Mouse (Mus musculus): ENCODE data around the gene Abhd11. TPM values are rescaled to one million over a fixed set of nuclear protein-coding genes. Genes with fewer than 3 reads are reported as not detected.

Gene Abhd11
- polyA plus RNA-seq, 1 experiment = 78.3 TPM

GRCm38 (mm10) chr5:135002151-135002550 is 6.8 kb upstream of the Abhd11 start:
- TF ChIP-seq CTCF (IDR thresholded peaks at IDR 0.05; ENCODE audit: extremely low read depth, insufficient read depth, low read length) = no peak
- no peak for TF ChIP-seq POLR2A (IDR thresholded peaks at IDR 0.05; ENCODE audit: extremely low read depth, insufficient read depth, low read length)
- H3K27ac ChIP-seq (ENCODE audit: insufficient read depth, low read length) = no peak overlapping the region
- H3K4me1 ChIP-seq (ENCODE audit: control insufficient read depth, insufficient read depth, low read length) = no peaks in the 10 kb centered on the region
- H3K4me3 ChIP-seq (ENCODE audit: insufficient read depth, low read length) = no peak overlapping the region

GRCm38 (mm10) chr5:135007802-135008571 is 965 bp upstream of the Abhd11 start:
- Histone ChIP-seq H3K27ac (ENCODE audit: insufficient read depth, low read length) (peak overlapping the region; percentile 45), H3K4me3 (ENCODE audit: insufficient read depth, low read length) (peak overlapping the region; percentile 72), H3K4me1 (ENCODE audit: control insufficient read depth, insufficient read depth, low read length) (peaks cover 1% of the 10 kb centered on the region; the same call in 1 of the 2 replicates)
- TF ChIP-seq CTCF (IDR thresholded peaks at IDR 0.05; ENCODE audit: extremely low read depth, insufficient read depth, low read length) (no peak), POLR2A (IDR thresholded peaks at IDR 0.05; ENCODE audit: extremely low read depth, insufficient read depth, low read length) (no peak)

GRCm38 (mm10) chr5:135009590-135010319 is 803 bp downstream of the Abhd11 start:
- Histone ChIP-seq H3K27ac (ENCODE audit: insufficient read depth, low read length) (peak overlapping the region; percentile 95), H3K4me3 (ENCODE audit: insufficient read depth, low read length) (peak overlapping the region; percentile 72), H3K4me1 (ENCODE audit: control insufficient read depth, insufficient read depth, low read length) (peaks cover 1% of the 10 kb centered on the region; the same call in 1 of the 2 replicates)
- TF ChIP-seq POLR2A (IDR thresholded peaks at IDR 0.05; ENCODE audit: extremely low read depth, insufficient read depth, low read length) = peak; percentile 15; the same call in 1 of the 2 replicates
- TF ChIP-seq CTCF (IDR thresholded peaks at IDR 0.05; ENCODE audit: extremely low read depth, insufficient read depth, low read length) = no peak

GRCm38 (mm10) chr5:135010320-135010709 is 1.4 kb downstream of the Abhd11 start:
- Histone ChIP-seq H3K27ac (ENCODE audit: insufficient read depth, low read length) (no peak overlapping the region), H3K4me1 (ENCODE audit: control insufficient read depth, insufficient read depth, low read length) (peaks cover 1% of the 10 kb centered on the region; the same call in 1 of the 2 replicates), H3K4me3 (ENCODE audit: insufficient read depth, low read length) (peak overlapping the region; percentile 72)
- TF ChIP-seq POLR2A (IDR thresholded peaks at IDR 0.05; ENCODE audit: extremely low read depth, insufficient read depth, low read length) = no peak
- TF ChIP-seq CTCF (IDR thresholded peaks at IDR 0.05; ENCODE audit: extremely low read depth, insufficient read depth, low read length) = no peak

- Histone ChIP-seq H3K4me1 (ENCODE audit: control insufficient read depth, insufficient read depth, low read length) (peaks cover 1% of the 10 kb centered on the region; the same call in 1 of the 2 replicates), H3K27ac (ENCODE audit: insufficient read depth, low read length) (no peak overlapping the region), H3K4me3 (ENCODE audit: insufficient read depth, low read length) (no peak overlapping the region)
- no peak for TF ChIP-seq CTCF (IDR thresholded peaks at IDR 0.05; ENCODE audit: extremely low read depth, insufficient read depth, low read length)
- no peak for TF ChIP-seq POLR2A (IDR thresholded peaks at IDR 0.05; ENCODE audit: extremely low read depth, insufficient read depth, low read length)
These were observed 2.1 kb downstream of the Abhd11 start for GRCm38 (mm10) chr5:135010841-135011743.

- TF ChIP-seq POLR2A (IDR thresholded peaks at IDR 0.05; ENCODE audit: extremely low read depth, insufficient read depth, low read length) (no peak), CTCF (IDR thresholded peaks at IDR 0.05; ENCODE audit: extremely low read depth, insufficient read depth, low read length) (no peak)
- no peak overlapping the region for H3K27ac ChIP-seq (ENCODE audit: insufficient read depth, low read length)
- H3K4me1 ChIP-seq (ENCODE audit: control insufficient read depth, insufficient read depth, low read length) = peaks cover 1% of the 10 kb centered on the region; the same call in 1 of the 2 replicates
- no peak overlapping the region for H3K4me3 ChIP-seq (ENCODE audit: insufficient read depth, low read length)
These were observed 3.1 kb downstream of the Abhd11 start for GRCm38 (mm10) chr5:135011809-135012613.

- H3K27ac ChIP-seq (ENCODE audit: insufficient read depth, low read length) = no peak overlapping the region
- TF ChIP-seq POLR2A (IDR thresholded peaks at IDR 0.05; ENCODE audit: extremely low read depth, insufficient read depth, low read length) = no peak
- peak; percentile 63 for TF ChIP-seq CTCF (IDR thresholded peaks at IDR 0.05; ENCODE audit: extremely low read depth, insufficient read depth, low read length)
- peaks cover 1% of the 10 kb centered on the region; the same call in 1 of the 2 replicates for H3K4me1 ChIP-seq (ENCODE audit: control insufficient read depth, insufficient read depth, low read length)
- no peak overlapping the region for H3K4me3 ChIP-seq (ENCODE audit: insufficient read depth, low read length)
These were observed 3.9 kb downstream of the Abhd11 start for GRCm38 (mm10) chr5:135012671-135013441.

GRCm38 (mm10) chr5:135015497-135015896 is 6.5 kb downstream of the Abhd11 start:
- H3K4me1 ChIP-seq (ENCODE audit: control insufficient read depth, insufficient read depth, low read length) = no peaks in the 10 kb centered on the region
- no peak overlapping the region for H3K4me3 ChIP-seq (ENCODE audit: insufficient read depth, low read length)
- no peak overlapping the region for H3K27ac ChIP-seq (ENCODE audit: insufficient read depth, low read length)
- no peak for TF ChIP-seq POLR2A (IDR thresholded peaks at IDR 0.05; ENCODE audit: extremely low read depth, insufficient read depth, low read length)
- peak; percentile 98 for TF ChIP-seq CTCF (IDR thresholded peaks at IDR 0.05; ENCODE audit: extremely low read depth, insufficient read depth, low read length)
